Mouse (Mus musculus): ENCODE measurements at regions not wholly inside any gene's neighbourhood (a gene's known extent, or its start where the extent isn't known, plus 50 kb on each side); places are given as distances from the start of the nearest gene placed in this dataset.
"Not testable (repeated sequence)": the region's sequence is repeated elsewhere in the genome, so short reads cannot be mapped to it uniquely, and the experiment has no call there.

DNA sequence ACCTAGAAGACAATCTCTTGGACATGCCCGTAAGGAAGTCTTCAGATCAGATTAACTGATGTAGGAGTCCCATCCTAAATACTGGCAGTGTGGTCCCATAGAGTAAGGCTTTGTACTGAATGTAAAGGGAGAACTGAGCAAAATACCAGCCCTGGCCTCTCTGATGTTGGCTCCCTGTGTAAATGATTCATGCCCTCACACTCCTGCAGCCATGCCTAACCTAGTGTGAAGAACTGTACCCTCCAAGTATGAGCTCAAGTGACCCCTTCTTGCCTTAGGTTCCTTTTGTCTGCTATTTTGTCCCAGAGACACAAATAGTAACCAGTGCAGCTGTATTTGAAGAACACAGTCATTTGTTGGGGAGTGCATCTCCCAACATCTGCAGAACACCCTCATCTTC lies 342.4 kb upstream of the Cdh4 start:
- no peak for DNase-seq (ENCODE audit: low read depth, low spot score)

DNA sequence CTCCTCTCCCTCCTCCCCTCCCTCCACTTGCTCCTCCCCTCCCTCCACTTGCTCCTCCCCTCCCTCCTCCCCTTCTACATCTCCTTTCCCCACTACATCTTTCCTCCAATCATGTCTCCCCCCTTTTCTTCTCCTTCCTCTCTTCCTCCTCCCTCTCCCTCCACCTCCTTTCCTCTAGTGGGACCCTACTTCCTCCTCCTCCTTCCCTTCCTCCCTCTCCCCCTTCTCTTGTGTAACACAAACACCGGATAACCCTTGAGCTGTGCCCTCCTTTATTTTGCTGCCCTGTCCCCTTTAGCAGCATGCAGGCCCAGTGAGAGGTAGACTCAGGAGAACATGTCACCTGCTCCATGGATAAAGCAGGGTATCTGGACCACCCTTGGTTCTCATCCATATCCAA lies 339.1 kb upstream of the Cdh4 start:
- no peak for DNase-seq (ENCODE audit: low read depth, low spot score)

DNA sequence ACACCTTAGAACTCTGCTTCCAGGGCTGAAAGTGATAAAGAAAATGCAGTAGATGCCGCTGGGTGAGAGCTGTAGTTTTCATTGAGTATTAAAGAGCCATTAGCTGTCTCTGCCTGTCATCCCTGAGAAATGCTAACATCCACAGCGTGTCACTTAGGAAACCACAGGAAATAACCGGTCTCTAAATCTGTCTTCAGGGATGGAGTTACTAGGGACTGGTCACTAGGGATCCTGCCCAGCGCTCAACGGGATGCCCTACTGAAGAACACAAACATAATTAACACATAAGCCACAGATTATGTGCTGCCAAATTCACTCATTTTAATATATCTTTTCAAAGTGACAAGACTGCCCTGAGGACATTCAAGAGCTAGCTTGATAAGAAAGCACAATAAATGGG lies 329.3 kb upstream of the Cdh4 start:
- DNase-seq (ENCODE audit: low read depth, low spot score) = no peak

DNA sequence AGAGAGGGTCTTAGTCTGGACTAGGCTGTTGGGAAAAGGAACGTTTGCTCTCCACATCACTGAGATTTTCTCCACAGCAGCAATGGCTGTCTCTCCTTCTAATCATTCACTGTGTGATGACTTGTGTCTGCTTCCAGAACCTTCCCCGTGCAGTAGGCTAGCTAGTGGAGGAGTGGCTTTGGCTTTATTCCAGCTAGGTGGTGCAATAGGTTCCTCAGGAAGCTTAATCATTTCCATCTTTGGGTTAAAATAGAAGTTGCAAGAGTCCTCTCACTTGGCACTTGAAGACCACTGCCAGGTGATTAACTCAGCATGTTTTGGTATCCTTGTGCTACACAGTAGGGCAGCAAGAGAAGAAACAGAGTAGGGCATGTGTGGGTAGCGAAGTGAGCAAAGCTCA lies 314.2 kb upstream of the Cdh4 start:
- no peak for DNase-seq (ENCODE audit: low read depth, low spot score)

GRCm38 (mm10) chr2:179128432-179128831 lies 313.8 kb upstream of the Cdh4 start:
- DNase-seq (ENCODE audit: low read depth, low spot score) = no peak

GRCm38 (mm10) chr2:179131004-179131403 lies 311.2 kb upstream of the Cdh4 start:
- DNase-seq (ENCODE audit: low read depth, low spot score) = no peak

DNA sequence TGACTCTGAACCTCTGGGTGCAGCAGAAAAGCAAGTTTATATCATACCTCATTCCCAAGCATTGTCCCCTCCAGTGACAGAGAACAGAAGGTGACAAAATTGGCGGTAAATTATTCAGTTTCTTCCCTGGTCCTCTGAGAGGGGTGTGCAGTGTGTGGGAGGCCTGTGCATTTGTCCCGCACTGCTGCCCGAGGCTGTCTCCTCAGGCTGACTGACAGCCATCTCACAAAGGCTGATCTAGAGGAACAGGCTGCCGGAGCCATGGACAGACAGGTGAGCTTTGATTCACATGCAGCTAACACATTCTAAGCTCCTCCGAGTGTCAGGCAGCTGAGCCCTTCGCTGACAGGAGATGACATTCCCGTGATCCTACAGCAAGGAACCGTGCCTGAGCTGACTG lies 299.9 kb upstream of the Cdh4 start:
- DNase-seq (ENCODE audit: low read depth, low spot score) = no peak

- no peak for DNase-seq (ENCODE audit: low read depth, low spot score)
These were observed 296.5 kb upstream of the Cdh4 start for GRCm38 (mm10) chr2:179145726-179146125.

DNA sequence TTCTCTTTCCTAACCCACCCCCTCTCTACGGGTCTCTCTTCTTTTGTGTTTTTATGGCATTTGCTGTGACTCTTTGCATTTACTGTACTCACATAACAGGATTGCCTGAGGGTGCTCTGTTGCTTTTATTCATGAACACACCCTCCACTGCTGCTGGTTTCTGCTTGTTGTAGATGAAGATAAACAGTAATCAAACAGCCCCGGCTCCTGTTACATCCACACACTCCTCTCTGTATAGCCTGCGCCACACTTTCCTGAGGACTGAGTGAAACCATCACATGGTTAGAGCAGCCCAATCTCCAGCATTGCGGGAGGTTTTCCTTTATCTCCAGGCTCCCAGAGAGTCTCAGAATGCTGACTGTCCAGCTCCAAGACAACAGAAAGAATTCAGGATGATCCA lies 296.0 kb upstream of the Cdh4 start:
- DNase-seq (ENCODE audit: low read depth, low spot score) = no peak

DNA sequence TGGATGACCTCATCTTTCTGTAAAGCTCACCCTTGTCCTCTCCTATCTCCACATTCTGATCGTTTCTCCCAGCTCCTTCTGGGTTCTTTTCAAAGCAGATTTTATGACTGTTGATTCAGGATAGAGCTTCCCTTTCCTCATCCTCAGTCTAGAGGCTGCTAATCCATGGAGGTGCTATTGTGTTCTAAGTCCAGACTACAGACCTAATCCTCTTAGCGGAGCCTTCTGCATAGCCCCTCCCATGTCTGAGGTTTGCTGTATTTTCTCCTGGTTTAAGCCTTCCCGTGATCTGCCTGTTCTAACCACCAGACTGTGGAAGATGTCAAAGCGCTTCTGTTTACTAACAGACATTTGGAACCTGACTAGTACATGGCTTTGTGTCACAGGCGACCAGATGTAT lies 294.0 kb upstream of the Cdh4 start:
- DNase-seq (ENCODE audit: low read depth, low spot score) = no peak

DNA sequence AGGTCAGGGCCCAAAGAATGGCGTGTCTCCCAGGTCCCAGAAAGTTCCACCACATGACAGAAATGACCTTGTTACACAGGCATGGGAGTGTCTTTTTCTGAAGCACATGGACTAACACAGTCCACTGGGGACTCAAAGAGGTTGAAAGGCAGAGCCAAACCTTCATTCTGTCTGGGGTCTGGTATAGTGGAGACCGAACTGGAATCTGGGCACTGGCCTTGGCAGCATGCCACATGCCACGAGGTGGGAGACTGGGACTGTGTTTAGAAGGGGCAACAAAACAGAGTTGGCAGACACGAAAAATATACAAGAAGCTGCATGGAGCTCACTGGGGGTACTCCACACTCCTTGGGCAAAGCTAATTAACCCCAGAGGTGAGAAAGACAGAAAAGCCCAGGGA lies 293.6 kb upstream of the Cdh4 start:
- DNase-seq (ENCODE audit: low read depth, low spot score) = no peak

DNA sequence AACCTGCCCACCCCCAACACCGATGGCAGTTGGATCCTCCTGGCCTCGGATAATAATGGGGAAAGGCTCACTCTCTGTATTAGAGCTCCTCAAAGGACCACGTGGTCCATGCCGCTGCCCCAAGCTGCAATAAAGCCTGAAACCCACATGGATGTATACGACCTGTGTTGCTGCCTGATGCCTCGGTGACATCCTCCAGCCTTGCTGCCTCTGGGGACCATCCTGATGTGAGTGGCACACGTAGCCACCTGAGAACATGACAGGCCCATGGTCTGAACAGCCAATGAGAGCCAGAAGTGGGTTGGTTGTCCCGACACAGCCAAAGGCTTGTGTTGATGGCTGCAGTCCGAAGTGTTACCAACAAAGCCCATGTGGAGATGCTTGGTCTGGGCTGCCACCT lies 283.4 kb upstream of the Cdh4 start:
- DNase-seq (ENCODE audit: low read depth, low spot score) = no peak

DNA sequence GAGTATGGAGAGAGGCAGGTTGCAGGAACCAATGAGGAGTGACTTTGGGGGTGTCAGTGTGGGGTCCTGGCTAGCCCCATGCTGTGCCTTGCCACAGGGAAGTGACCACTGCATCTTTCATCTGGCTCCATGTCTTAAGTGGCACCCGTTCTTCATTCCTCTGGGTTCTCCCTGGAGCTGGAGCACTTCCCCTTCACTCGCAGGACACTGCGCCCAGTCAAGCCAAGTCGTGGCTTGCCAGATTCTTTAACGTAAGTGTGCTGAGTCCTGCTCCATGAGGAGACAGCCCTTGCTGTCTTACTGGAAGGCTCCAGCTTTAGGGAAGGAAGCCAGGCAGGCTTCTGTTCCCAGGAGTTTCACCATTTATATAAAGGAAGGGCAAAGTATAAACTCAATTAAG lies 279.1 kb upstream of the Cdh4 start:
- no peak for DNase-seq (ENCODE audit: low read depth, low spot score)

DNA sequence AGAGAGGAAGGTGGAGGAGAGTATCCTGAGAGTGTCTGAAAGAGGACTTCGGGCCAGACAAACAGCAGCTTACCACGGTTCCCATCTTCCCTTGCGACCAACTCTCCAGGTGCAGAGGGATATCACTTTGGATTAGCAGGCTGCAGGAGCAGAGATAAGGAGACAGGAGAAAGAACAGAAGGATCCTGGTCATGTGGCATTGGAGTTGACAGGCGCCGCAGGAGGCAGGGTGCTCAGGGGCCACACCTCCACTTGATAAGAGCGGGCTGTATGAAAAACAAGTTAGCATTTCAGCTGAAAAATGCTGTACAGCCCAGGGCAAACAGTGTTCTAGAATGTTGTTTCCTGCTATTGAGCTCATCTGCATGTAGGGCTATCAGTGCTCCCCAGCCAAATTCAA lies 272.1 kb upstream of the Cdh4 start:
- DNase-seq (ENCODE audit: low read depth, low spot score) = no peak

DNA sequence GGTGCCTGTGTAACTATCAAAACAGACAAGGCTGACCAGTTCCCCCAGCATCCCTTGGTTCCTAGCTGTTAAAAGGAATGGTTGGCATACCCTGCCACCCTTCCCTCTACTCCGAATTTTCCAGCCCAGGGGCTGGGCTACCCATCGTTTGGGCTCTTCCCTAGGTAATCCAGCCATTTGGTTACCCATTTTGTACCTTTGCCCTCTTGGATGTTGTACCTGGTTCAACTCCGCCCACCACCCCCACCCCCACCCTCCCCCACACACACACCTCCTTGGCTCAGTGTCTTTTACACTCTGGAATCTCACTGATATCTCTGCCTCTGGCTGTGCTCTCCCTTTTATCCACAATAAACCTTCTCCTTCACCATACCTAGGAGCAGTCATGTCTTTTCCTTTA lies 271.6 kb upstream of the Cdh4 start:
- no peak for DNase-seq (ENCODE audit: low read depth, low spot score)

- DNase-seq (ENCODE audit: low read depth, low spot score) = not testable (repeated sequence)
These were observed 265.2 kb upstream of the Cdh4 start for GRCm38 (mm10) chr2:179176835-179177530.

- no peak for DNase-seq (ENCODE audit: low read depth, low spot score)
These were observed 260.9 kb upstream of the Cdh4 start for GRCm38 (mm10) chr2:179181366-179181765.

- no peak for DNase-seq (ENCODE audit: low read depth, low spot score)
These were observed 260.1 kb upstream of the Cdh4 start for GRCm38 (mm10) chr2:179182123-179182522.

DNA sequence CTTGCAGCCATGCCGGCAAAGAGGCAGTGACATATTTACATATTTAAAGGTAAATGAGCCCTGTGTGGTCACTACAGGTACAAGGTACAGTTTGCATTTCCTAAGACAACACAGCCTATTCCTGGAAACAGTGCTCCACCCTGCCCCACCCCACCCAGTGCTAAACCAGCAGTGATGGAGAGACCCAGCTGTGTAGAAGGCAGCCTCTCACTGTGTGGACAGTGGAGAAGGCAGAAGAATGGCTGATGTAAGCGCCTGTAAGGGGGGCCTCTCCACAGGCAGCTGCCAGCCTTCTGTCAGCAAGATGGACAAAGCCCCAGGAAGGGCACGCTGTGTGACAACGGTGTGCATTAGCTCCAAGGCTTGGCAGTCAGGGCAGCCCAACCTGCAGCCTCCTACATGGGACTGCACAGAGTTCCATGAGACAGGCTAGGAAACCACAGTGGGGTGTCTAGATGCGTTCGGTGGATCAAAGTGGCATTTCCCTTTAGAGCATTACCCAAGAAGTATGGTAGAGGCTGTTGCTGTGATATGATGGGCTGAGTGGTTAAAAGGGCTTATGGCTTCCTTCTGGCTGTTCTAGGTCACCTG lies 249.2 kb upstream of the Cdh4 start:
- no peak for DNase-seq (ENCODE audit: low read depth, low spot score)

- DNase-seq (ENCODE audit: low read depth, low spot score) = peak; percentile 94
These were observed 248.6 kb upstream of the Cdh4 start for GRCm38 (mm10) chr2:179193507-179194160.

GRCm38 (mm10) chr2:179197471-179197870 lies 244.8 kb upstream of the Cdh4 start:
- DNase-seq (ENCODE audit: low read depth, low spot score) = no peak

DNA sequence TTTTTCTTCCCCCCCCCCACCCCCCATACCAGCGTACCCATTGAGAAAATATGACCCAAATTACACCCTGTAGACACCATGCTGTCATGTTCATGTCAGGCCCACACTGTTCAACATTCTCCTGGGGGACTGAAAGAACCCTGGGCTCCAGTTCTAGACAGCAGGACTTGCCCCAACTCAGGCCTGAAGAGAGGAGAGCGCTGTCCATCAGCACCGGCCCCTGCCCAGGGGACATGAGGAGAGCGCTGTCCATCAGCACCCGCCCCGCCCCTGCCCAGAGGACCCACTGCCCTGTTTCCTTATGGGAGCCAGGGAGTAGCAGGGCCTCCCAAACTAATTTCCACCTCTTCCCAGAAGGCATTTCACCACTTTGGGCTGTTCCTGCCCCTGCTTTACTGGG lies 241.7 kb upstream of the Cdh4 start:
- DNase-seq (ENCODE audit: low read depth, low spot score) = peak; percentile 72

DNA sequence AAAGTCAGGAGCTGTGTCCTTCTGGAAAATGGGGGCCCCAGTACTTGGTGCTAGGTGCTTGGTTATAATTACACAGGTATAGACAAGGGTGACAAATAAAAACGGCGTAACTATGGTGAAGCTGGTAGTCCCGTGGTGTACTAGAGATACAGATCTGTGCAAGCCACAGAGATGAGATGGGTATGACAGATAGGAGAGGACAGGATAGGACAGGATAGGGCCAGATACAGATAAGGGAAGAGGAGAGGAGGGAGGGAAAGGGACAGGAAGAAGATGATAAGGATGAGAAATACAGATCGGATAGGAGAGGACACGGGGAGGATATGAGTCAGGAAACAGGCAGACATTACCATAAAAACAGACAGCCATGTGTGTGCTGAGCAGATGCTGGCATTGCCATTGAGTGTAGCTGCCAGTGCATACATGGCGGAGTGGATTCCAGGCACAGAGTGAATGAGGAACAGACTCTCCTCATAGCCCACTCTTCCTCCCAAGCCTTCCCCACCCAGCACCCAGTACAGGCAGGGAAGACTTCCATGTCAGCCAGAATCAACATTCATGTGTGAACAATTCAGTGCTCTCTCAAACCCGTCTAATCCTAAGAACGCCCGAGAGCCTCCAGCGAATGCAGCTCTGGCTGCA lies 231.9 kb upstream of the Cdh4 start:
- no peak for DNase-seq (ENCODE audit: low read depth, low spot score)
